Mouse (Mus musculus): Measurements from ENCODE around the gene Padi1. TPM values are rescaled to one million over a fixed set of nuclear protein-coding genes. Genes with fewer than 3 reads are reported as not detected.
A peak's percentile ranks its signal among the peaks of the same experiment; 100 is the strongest.

The Padi1 gene
- polyA plus RNA-seq, 1 experiment = not detected

GRCm38 (mm10) chr4:140825942-140826341, 19.6 kb downstream of the Padi1 start:
- Histone ChIP-seq H3K4me1 (ENCODE audit: control insufficient read depth, insufficient read depth, low read length) (peaks cover 3% of the 10 kb centered on the region; the same call in 1 of the 2 replicates), H3K27ac (ENCODE audit: control insufficient read depth, insufficient read depth, low read depth, low read length, poor library complexity) (no peak overlapping the region), H3K4me3 (replicated peaks; ENCODE audit: control insufficient read depth, low read depth, low read length) (no peak overlapping the region)
- 33% methylated on average over 11 of the region's 11 CpGs for WGBS
- TF ChIP-seq POLR2A (IDR thresholded peaks at IDR 0.05; ENCODE audit: borderline replicate concordance, control insufficient read depth, low read depth, low read length) (no peak), CTCF (IDR thresholded peaks at IDR 0.05; ENCODE audit: control insufficient read depth, insufficient read depth, low read length) (no peak)

DNA sequence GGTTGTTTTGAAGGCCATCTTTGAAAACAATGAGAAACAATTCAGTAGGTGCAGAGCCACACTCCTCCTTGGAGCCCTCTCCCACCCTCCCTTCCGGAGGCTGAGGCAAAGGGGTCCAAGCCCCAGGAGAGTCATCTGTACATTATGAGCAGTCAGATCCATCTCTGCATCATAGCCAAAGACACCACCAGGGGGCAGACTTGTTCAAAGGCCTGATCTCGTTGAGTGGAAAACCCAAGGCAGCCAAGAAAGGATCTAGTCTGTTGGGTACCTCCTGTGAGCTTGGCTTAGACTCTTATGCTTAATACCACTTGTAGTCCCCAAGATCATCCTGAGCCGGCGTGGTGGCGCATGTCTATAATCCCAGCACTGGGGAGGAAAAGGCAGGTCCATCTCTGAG, 23.6 kb downstream of the Padi1 start:
- no peak overlapping the region for H3K27ac ChIP-seq (ENCODE audit: control insufficient read depth, insufficient read depth, low read depth, low read length, poor library complexity)
- no peak overlapping the region for H3K4me3 ChIP-seq (replicated peaks; ENCODE audit: control insufficient read depth, low read depth, low read length)
- TF ChIP-seq POLR2A (IDR thresholded peaks at IDR 0.05; ENCODE audit: borderline replicate concordance, control insufficient read depth, low read depth, low read length) = no peak
- peak; percentile 48 for TF ChIP-seq CTCF (IDR thresholded peaks at IDR 0.05; ENCODE audit: control insufficient read depth, insufficient read depth, low read length)
- WGBS = 57% methylated on average over 5 of the region's 5 CpGs
- H3K4me1 ChIP-seq (ENCODE audit: control insufficient read depth, insufficient read depth, low read length) = peaks cover 3% of the 10 kb centered on the region; the same call in 1 of the 2 replicates

DNA sequence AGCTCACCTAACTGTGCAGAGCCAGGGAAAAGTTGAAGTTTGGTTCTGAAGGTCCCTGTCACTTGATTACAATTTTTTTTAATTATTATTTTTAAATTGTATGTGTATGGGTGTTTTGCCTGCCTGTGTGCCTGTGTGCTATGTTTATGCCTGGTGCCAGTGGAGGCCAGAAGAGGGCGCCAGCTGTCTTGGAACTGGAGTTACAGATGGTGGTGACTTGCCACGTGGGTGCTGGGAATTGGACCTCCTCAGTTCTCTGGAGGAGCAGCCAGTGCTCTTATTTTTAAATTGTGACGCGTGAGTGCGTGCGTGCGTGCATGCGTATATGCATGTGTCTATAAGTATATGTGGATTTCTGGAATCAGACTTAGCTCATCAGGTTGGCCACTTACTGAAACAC, 28.2 kb downstream of the Padi1 start:
- TF ChIP-seq CTCF (IDR thresholded peaks at IDR 0.05; ENCODE audit: control insufficient read depth, insufficient read depth, low read length) = peak; percentile 13; the same call in 1 of the 2 replicates
- TF ChIP-seq POLR2A (IDR thresholded peaks at IDR 0.05; ENCODE audit: borderline replicate concordance, control insufficient read depth, low read depth, low read length) = no peak
- no peak overlapping the region for H3K27ac ChIP-seq (ENCODE audit: control insufficient read depth, insufficient read depth, low read depth, low read length, poor library complexity)
- 95% methylated on average over 8 of the region's 8 CpGs for WGBS
- H3K4me3 ChIP-seq (replicated peaks; ENCODE audit: control insufficient read depth, low read depth, low read length) = no peak overlapping the region
- H3K4me1 ChIP-seq (ENCODE audit: control insufficient read depth, insufficient read depth, low read length) = peaks cover 1% of the 10 kb centered on the region; the same call in 1 of the 2 replicates

GRCm38 (mm10) chr4:140815996-140816917, 29.3 kb downstream of the Padi1 start:
- peaks cover 3% of the 10 kb centered on the region for H3K4me1 ChIP-seq (ENCODE audit: control insufficient read depth, insufficient read depth, low read length)
- no peak overlapping the region for H3K27ac ChIP-seq (ENCODE audit: control insufficient read depth, insufficient read depth, low read depth, low read length, poor library complexity)
- 5% methylated on average over 10 of the region's 10 CpGs for WGBS
- TF ChIP-seq CTCF (IDR thresholded peaks at IDR 0.05; ENCODE audit: control insufficient read depth, insufficient read depth, low read length) = no peak
- TF ChIP-seq POLR2A (IDR thresholded peaks at IDR 0.05; ENCODE audit: borderline replicate concordance, control insufficient read depth, low read depth, low read length) = no peak
- no peak overlapping the region for H3K4me3 ChIP-seq (replicated peaks; ENCODE audit: control insufficient read depth, low read depth, low read length)

- H3K27ac ChIP-seq (ENCODE audit: control insufficient read depth, insufficient read depth, low read depth, low read length, poor library complexity) = no peak overlapping the region
- no peak for TF ChIP-seq POLR2A (IDR thresholded peaks at IDR 0.05; ENCODE audit: borderline replicate concordance, control insufficient read depth, low read depth, low read length)
- no peak for TF ChIP-seq CTCF (IDR thresholded peaks at IDR 0.05; ENCODE audit: control insufficient read depth, insufficient read depth, low read length)
- 43% methylated on average over 5 of the region's 5 CpGs for WGBS
- no peak overlapping the region for H3K4me3 ChIP-seq (replicated peaks; ENCODE audit: control insufficient read depth, low read depth, low read length)
- peaks cover 3% of the 10 kb centered on the region for H3K4me1 ChIP-seq (ENCODE audit: control insufficient read depth, insufficient read depth, low read length)
Observed at GRCm38 (mm10) chr4:140815496-140815895, 30.1 kb downstream of the Padi1 start.

- H3K4me1 ChIP-seq (ENCODE audit: control insufficient read depth, insufficient read depth, low read length) = peaks cover 3% of the 10 kb centered on the region
- TF ChIP-seq POLR2A (IDR thresholded peaks at IDR 0.05; ENCODE audit: borderline replicate concordance, control insufficient read depth, low read depth, low read length) (no peak), CTCF (IDR thresholded peaks at IDR 0.05; ENCODE audit: control insufficient read depth, insufficient read depth, low read length) (peak; percentile 53; the same call in 1 of the 2 replicates)
- 20% methylated on average over 36 of the region's 36 CpGs for WGBS
- H3K4me3 ChIP-seq (replicated peaks; ENCODE audit: control insufficient read depth, low read depth, low read length) = peak overlapping the region; percentile 84
- peak overlapping the region; percentile 11; the same call in 1 of the 2 replicates for H3K27ac ChIP-seq (ENCODE audit: control insufficient read depth, insufficient read depth, low read depth, low read length, poor library complexity)
Observed at GRCm38 (mm10) chr4:140814241-140815225, 31.0 kb downstream of the Padi1 start.

DNA sequence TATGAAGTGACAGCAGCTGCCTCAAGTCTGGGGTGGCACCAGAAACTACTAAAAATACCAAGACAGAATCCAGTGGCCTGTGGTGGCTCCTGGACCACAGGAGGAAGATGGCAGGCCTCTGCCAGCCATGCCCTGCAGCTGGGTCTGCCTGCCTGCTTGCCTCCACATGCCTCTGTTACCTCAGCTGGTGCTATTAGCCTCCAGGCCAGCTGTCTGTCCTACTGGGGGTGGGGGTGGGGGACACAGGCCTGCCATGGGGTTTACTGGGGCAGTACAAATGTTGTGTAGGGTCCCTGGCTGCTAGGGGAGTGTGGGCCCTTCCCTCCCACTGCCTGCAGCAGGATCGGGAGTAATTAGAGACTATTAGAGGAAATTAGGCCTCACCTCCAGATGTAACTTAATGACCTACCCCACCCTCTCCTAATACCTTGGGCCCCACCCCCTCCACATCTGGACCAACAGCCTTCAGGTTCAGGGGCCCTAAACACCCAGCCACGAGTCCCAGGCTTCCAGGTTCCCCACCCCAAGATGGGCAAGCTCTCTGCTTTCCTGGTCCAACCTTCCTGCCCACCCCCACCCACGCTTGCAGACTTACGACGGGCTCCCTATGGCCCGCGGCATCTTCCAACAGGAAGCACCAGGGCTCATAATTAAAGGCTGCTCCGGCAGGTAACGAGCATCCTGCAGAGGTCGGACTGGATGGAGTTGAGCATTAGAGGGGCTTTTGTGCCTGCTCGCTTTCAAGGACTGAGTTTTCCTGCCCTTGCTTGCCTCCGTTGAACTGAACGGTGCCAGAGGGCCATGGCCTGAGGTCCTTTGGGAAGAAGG, 32.0 kb downstream of the Padi1 start:
- peak overlapping the region; percentile 84 for H3K4me3 ChIP-seq (replicated peaks; ENCODE audit: control insufficient read depth, low read depth, low read length)
- no peak overlapping the region for H3K27ac ChIP-seq (ENCODE audit: control insufficient read depth, insufficient read depth, low read depth, low read length, poor library complexity)
- TF ChIP-seq CTCF (IDR thresholded peaks at IDR 0.05; ENCODE audit: control insufficient read depth, insufficient read depth, low read length) (no peak), POLR2A (IDR thresholded peaks at IDR 0.05; ENCODE audit: borderline replicate concordance, control insufficient read depth, low read depth, low read length) (no peak)
- 32% methylated on average over 13 of the region's 13 CpGs for WGBS
- peaks cover 3% of the 10 kb centered on the region for H3K4me1 ChIP-seq (ENCODE audit: control insufficient read depth, insufficient read depth, low read length)

All from bone marrow, adult 2 months (tissue).